Mouse (Mus musculus): ENCODE measurements around the gene Kif3c.

GRCm38 (mm10) chr12:3426530-3427034 lies 61.6 kb downstream of the Kif3c start, which contains the start of gene Asxl2:
- peak; percentile 72; the same call in 1 of the 2 replicates for TF ChIP-seq POLR2A (IDR thresholded peaks at IDR 0.05; ENCODE audit: insufficient read depth, low read depth, low read length)
- TF ChIP-seq CTCF (IDR thresholded peaks at IDR 0.05): no peak

Measured in heart, adult 2 months (tissue).